Mouse (Mus musculus): ENCODE results near the gene Msantd1.

- TF ChIP-seq EP300 (optimal IDR thresholded peaks at IDR 0.05) (no peak), CTCF (IDR thresholded peaks at IDR 0.05; ENCODE audit: low read depth) (no peak)
Measured at GRCm38 (mm10) chr5:34910504-34910815, 2.6 kb downstream of the Msantd1 start.

Measured in stomach, postnatal 0 days (tissue).